Mouse (Mus musculus): Measurements from ENCODE around the gene Itprid1. TPM values are rescaled to one million over a fixed set of nuclear protein-coding genes. Genes with fewer than 3 reads are reported as not detected.

Gene Itprid1
- polyA plus RNA-seq, 1 experiment from 2014 or later: 0.07 TPM

GRCm38 (mm10) chr6:55920282-55920720, 83.6 kb downstream of the Itprid1 start:
- no peak for DNase-seq (ENCODE audit: low spot score)
- no peaks in the 10 kb centered on the region for H3K36me3 ChIP-seq
- WGBS: 72% methylated on average over 3 of the region's 3 CpGs
- H3K9me3 ChIP-seq: no peaks in the 10 kb centered on the region
- H3K27ac ChIP-seq: peak overlapping the region; percentile 73
- no peaks in the 10 kb centered on the region for H3K27me3 ChIP-seq (ENCODE audit: insufficient read depth, poor library complexity, severe bottlenecking)
- H3K4me1 ChIP-seq (replicated peaks): peaks cover 12% of the 10 kb centered on the region
- H3K4me3 ChIP-seq: no peak overlapping the region

- DNase-seq (ENCODE audit: low spot score): peak; percentile 2
- WGBS: 84% methylated on average over 4 of the region's 4 CpGs
- Histone ChIP-seq H3K36me3 (no peaks in the 10 kb centered on the region), H3K9me3 (no peaks in the 10 kb centered on the region), H3K4me3 (no peak overlapping the region), H3K27me3 (ENCODE audit: insufficient read depth, poor library complexity, severe bottlenecking) (no peaks in the 10 kb centered on the region), H3K27ac (peak overlapping the region; percentile 73), H3K4me1 (replicated peaks) (peaks cover 12% of the 10 kb centered on the region)
Observed at GRCm38 (mm10) chr6:55920866-55921630, 84.4 kb downstream of the Itprid1 start.

GRCm38 (mm10) chr6:55944709-55945108, 108.0 kb downstream of the Itprid1 start:
- WGBS: 90% methylated on average over 1 of the region's 1 CpGs
- no peaks in the 10 kb centered on the region for H3K36me3 ChIP-seq
- no peaks in the 10 kb centered on the region for H3K9me3 ChIP-seq
- no peak overlapping the region for H3K27ac ChIP-seq
- H3K4me1 ChIP-seq (replicated peaks): no peaks in the 10 kb centered on the region
- no peaks in the 10 kb centered on the region for H3K27me3 ChIP-seq (ENCODE audit: insufficient read depth, poor library complexity, severe bottlenecking)
- H3K4me3 ChIP-seq: no peak overlapping the region
- DNase-seq (ENCODE audit: low spot score): no peak

GRCm38 (mm10) chr6:55950345-55951110, 113.8 kb downstream of the Itprid1 start:
- H3K27ac ChIP-seq: no peak overlapping the region
- H3K27me3 ChIP-seq (ENCODE audit: insufficient read depth, poor library complexity, severe bottlenecking): no peaks in the 10 kb centered on the region
- peak; percentile 47 for DNase-seq (ENCODE audit: low spot score)
- no peaks in the 10 kb centered on the region for H3K4me1 ChIP-seq (replicated peaks)
- no peaks in the 10 kb centered on the region for H3K9me3 ChIP-seq
- 73% methylated on average over 8 of the region's 8 CpGs for WGBS
- H3K36me3 ChIP-seq: no peaks in the 10 kb centered on the region
- no peak overlapping the region for H3K4me3 ChIP-seq

- no peaks in the 10 kb centered on the region for H3K36me3 ChIP-seq
- H3K4me3 ChIP-seq: no peak overlapping the region
- no peaks in the 10 kb centered on the region for H3K9me3 ChIP-seq
- DNase-seq (ENCODE audit: low spot score): peak; percentile 18
- no peak overlapping the region for H3K27ac ChIP-seq
- H3K27me3 ChIP-seq (ENCODE audit: insufficient read depth, poor library complexity, severe bottlenecking): no peaks in the 10 kb centered on the region
- no peaks in the 10 kb centered on the region for H3K4me1 ChIP-seq (replicated peaks)
Observed at GRCm38 (mm10) chr6:55972998-55973397, 136.3 kb downstream of the Itprid1 start.

GRCm38 (mm10) chr6:55979766-55980165, 143.1 kb downstream of the Itprid1 start:
- H3K4me1 ChIP-seq (replicated peaks): no peaks in the 10 kb centered on the region
- no peaks in the 10 kb centered on the region for H3K36me3 ChIP-seq
- H3K9me3 ChIP-seq: no peaks in the 10 kb centered on the region
- DNase-seq (ENCODE audit: low spot score): no peak
- no peaks in the 10 kb centered on the region for H3K27me3 ChIP-seq (ENCODE audit: insufficient read depth, poor library complexity, severe bottlenecking)
- WGBS: 91% methylated on average over 2 of the region's 2 CpGs
- H3K27ac ChIP-seq: no peak overlapping the region
- no peak overlapping the region for H3K4me3 ChIP-seq

GRCm38 (mm10) chr6:56008711-56009110, 172.0 kb downstream of the Itprid1 start:
- no peaks in the 10 kb centered on the region for H3K36me3 ChIP-seq

GRCm38 (mm10) chr6:56012384-56012783, 175.7 kb downstream of the Itprid1 start:
- H3K9me3 ChIP-seq: no peaks in the 10 kb centered on the region
- no peaks in the 10 kb centered on the region for H3K27me3 ChIP-seq (ENCODE audit: insufficient read depth, poor library complexity, severe bottlenecking)
- H3K27ac ChIP-seq: no peak overlapping the region
- no peaks in the 10 kb centered on the region for H3K36me3 ChIP-seq
- no peak for DNase-seq (ENCODE audit: low spot score)
- H3K4me3 ChIP-seq: no peak overlapping the region
- WGBS: 75% methylated on average over 5 of the region's 5 CpGs
- peaks cover 7% of the 10 kb centered on the region for H3K4me1 ChIP-seq (replicated peaks)

More at GRCm38 (mm10) chr6:56008711-56009110, 172.0 kb downstream of the Itprid1 start:
- Histone ChIP-seq H3K4me3 (no peak overlapping the region), H3K27me3 (ENCODE audit: insufficient read depth, poor library complexity, severe bottlenecking) (no peaks in the 10 kb centered on the region), H3K4me1 (replicated peaks) (no peaks in the 10 kb centered on the region), H3K27ac (no peak overlapping the region), H3K9me3 (no peaks in the 10 kb centered on the region)
- DNase-seq (ENCODE audit: low spot score): no peak
- WGBS: 71% methylated on average over 4 of the region's 4 CpGs

- H3K9me3 ChIP-seq: no peaks in the 10 kb centered on the region
- WGBS: 40% methylated on average over 16 of the region's 16 CpGs
- H3K4me3 ChIP-seq: peak within 1 kb of the TSS; percentile 40
- peaks cover 8% of the 10 kb centered on the region for H3K27me3 ChIP-seq (ENCODE audit: insufficient read depth, poor library complexity, severe bottlenecking)
- H3K27ac ChIP-seq: peak within 1 kb of the TSS; percentile 77
- DNase-seq (ENCODE audit: low spot score): peak; percentile 75
- no peaks in the 10 kb centered on the region for H3K36me3 ChIP-seq
- peaks cover 23% of the 10 kb centered on the region for H3K4me1 ChIP-seq (replicated peaks)
Observed at GRCm38 (mm10) chr6:56017291-56017994, 180.7 kb downstream of the Itprid1 start, which contains the start of gene Ppp1r17. Gene Ppp1r17, plus strand, starts transcription at chr6:56017497.

- DNase-seq (ENCODE audit: low spot score): no peak
- Histone ChIP-seq H3K27ac (no peak overlapping the region), H3K36me3 (no peaks in the 10 kb centered on the region), H3K27me3 (ENCODE audit: insufficient read depth, poor library complexity, severe bottlenecking) (peaks cover 8% of the 10 kb centered on the region), H3K9me3 (no peaks in the 10 kb centered on the region), H3K4me3 (no peak overlapping the region), H3K4me1 (replicated peaks) (peaks cover 30% of the 10 kb centered on the region)
- WGBS: 62% methylated on average over 2 of the region's 2 CpGs
Observed at GRCm38 (mm10) chr6:56019632-56020031, 182.9 kb downstream of the Itprid1 start.

- H3K9me3 ChIP-seq: no peaks in the 10 kb centered on the region
- no peaks in the 10 kb centered on the region for H3K27me3 ChIP-seq (ENCODE audit: insufficient read depth, poor library complexity, severe bottlenecking)
- no peak overlapping the region for H3K4me3 ChIP-seq
- H3K27ac ChIP-seq: no peak overlapping the region
- no peaks in the 10 kb centered on the region for H3K36me3 ChIP-seq
- peak; percentile 45 for DNase-seq (ENCODE audit: low spot score)
- WGBS: 65% methylated on average over 2 of the region's 2 CpGs
- H3K4me1 ChIP-seq (replicated peaks): peaks cover 15% of the 10 kb centered on the region
Observed at GRCm38 (mm10) chr6:56025533-56025932, 188.8 kb downstream of the Itprid1 start.

- H3K9me3 ChIP-seq: no peaks in the 10 kb centered on the region
- no peaks in the 10 kb centered on the region for H3K27me3 ChIP-seq (ENCODE audit: insufficient read depth, poor library complexity, severe bottlenecking)
- no peaks in the 10 kb centered on the region for H3K36me3 ChIP-seq
- H3K4me1 ChIP-seq (replicated peaks): peaks cover 13% of the 10 kb centered on the region
- no peak overlapping the region for H3K27ac ChIP-seq
- H3K4me3 ChIP-seq: no peak overlapping the region
- 85% methylated on average over 6 of the region's 6 CpGs for WGBS
- no peak for DNase-seq (ENCODE audit: low spot score)
Observed at GRCm38 (mm10) chr6:56027318-56027717, 190.6 kb downstream of the Itprid1 start.
